Mouse (Mus musculus) mammary gland, adult 2 months (tissue): ENCODE results near the gene Pkd1l3. TPM values are rescaled to one million over a fixed set of nuclear protein-coding genes. Genes with fewer than 3 reads are reported as not detected.

Experiments used
- polyA plus RNA-seq: library from polyadenylated mRNA; depleted of rRNA; stranded (reverse); fragments of >200 nt; gene quantifications from 2 replicates; pipeline ENCODE4 v1.2.3, GENCODE M21; 2012; ENCODE audit warnings: low replicate concordance; rRNA removed

Pkd1l3 gene
- 0.14 and 0.34 TPM in 2 replicates for polyA plus RNA-seq

GRCm38 (mm10) chr8:109614243-109615210, at the start of gene Pkd1l3:
Pkd1l3 (plus strand) TSS chr8:109614517.

GRCm38 (mm10) chr8:109565498-109566333, 48.6 kb upstream of the Pkd1l3 start, which contains the start of the genes Dhx38 and Txnl4b:
Dhx38 (minus strand) TSS chr8:109565861.
Txnl4b (plus strand) TSS chr8:109565892.

GRCm38 (mm10) chr8:109578900-109579301, 35.4 kb upstream of the Pkd1l3 start, which contains the start of gene Hp:
Hp (minus strand) TSS chr8:109579172.

GRCm38 (mm10) chr8:109608271-109609152, 5.8 kb upstream of the Pkd1l3 start, which contains the start of gene Dhodh:
Dhodh (minus strand) TSS chr8:109608673.

GRCm38 (mm10) chr8:109693146-109693900, 79.0 kb downstream of the Pkd1l3 start, which contains the start of gene Ist1:
Ist1 (minus strand) TSS chr8:109693260.

GRCm38 (mm10) chr8:109705320-109706075, 91.2 kb downstream of the Pkd1l3 start, which contains the start of gene Zfp821:
Zfp821 (plus strand) TSS chr8:109705546.

Other genes with a start within 250 kb of the Pkd1l3 start
- not detected in 2 replicates for gene Pmfbp1, start 120.5 kb upstream of the Pkd1l3 start, polyA plus RNA-seq
- gene Dhx38, start 48.7 kb upstream of the Pkd1l3 start, polyA plus RNA-seq, result 14.0 and 18.5 TPM in 2 replicates
- 5.1 and 6.4 TPM in 2 replicates for gene Txnl4b, start 48.6 kb upstream of the Pkd1l3 start, polyA plus RNA-seq
- 556 and 579 TPM in 2 replicates for gene Hp, start 35.3 kb upstream of the Pkd1l3 start, polyA plus RNA-seq
- gene Dhodh, start 5.8 kb upstream of the Pkd1l3 start, polyA plus RNA-seq, result 19.8 and 30.4 TPM in 2 replicates
- gene Ist1, start 78.7 kb downstream of the Pkd1l3 start, polyA plus RNA-seq, result 27.6 and 64.7 TPM in 2 replicates
- gene Zfp821, start 91.0 kb downstream of the Pkd1l3 start, polyA plus RNA-seq, result 5.9 and 6.7 TPM in 2 replicates
- 15.7 and 16.2 TPM in 2 replicates for gene Atxn1l, start 123.2 kb downstream of the Pkd1l3 start, polyA plus RNA-seq
- gene Ap1g1, start 164.0 kb downstream of the Pkd1l3 start, polyA plus RNA-seq, result 22.5 and 46.2 TPM in 2 replicates